Mouse (Mus musculus) heart, postnatal 0 days (tissue): Measurements from ENCODE around the gene Mrps15. TPM values are rescaled to one million over a fixed set of nuclear protein-coding genes. Genes with fewer than 3 reads are reported as not detected.

Experiments used
- ATAC-seq: fragments of 200-750 bp; cut with Nextera tagmentation; 2 replicates; pipeline ENCODE4 v1.8.0; 2017; ENCODE audit warnings: low read depth, moderate number of reproducible peaks, moderate library complexity; ENCODE audit not compliant: insufficient read depth
- DNase-seq: peaks from one replicate; pipeline ENCODE4 v3.0.0-alpha.2; 2016; ENCODE audit warnings: low spot score
- H3K27ac ChIP-seq: fragments of 300-500 bp; sonication (generic); 2 replicates; pipeline ENCODE4 v1.5.1; 2014; ENCODE audit warnings: low read depth, mild to moderate bottlenecking
- H3K27me3 ChIP-seq: fragments of 300-500 bp; sonication (generic); 2 replicates; pipeline ENCODE4 v1.6.1; 2014; ENCODE audit warnings: low read length, mixed read lengths; ENCODE audit not compliant: control insufficient read depth, insufficient read depth
- H3K36me3 ChIP-seq: fragments of 300-500 bp; sonication (generic); replicated peaks from 2 replicates; pipeline ENCODE4 v1.6.1; 2014; ENCODE audit warnings: low read length, mixed read lengths; ENCODE audit not compliant: control insufficient read depth, insufficient read depth
- H3K4me1 ChIP-seq: fragments of 300-500 bp; sonication (generic); 2 replicates; pipeline ENCODE4 v1.6.1; 2014; ENCODE audit warnings: antibody characterized with exemption; ENCODE audit not compliant: control insufficient read depth, insufficient read depth
- H3K4me2 ChIP-seq: fragments of 300-500 bp; sonication (generic); 2 replicates; pipeline ENCODE4 v1.6.1; 2014; ENCODE audit warnings: low read depth, mild to moderate bottlenecking, low read length, moderate library complexity
- H3K4me3 ChIP-seq: fragments of 300-500 bp; sonication (generic); 2 replicates; pipeline ENCODE4 v1.5.1; 2014; ENCODE audit warnings: low read depth, low read length
- H3K9ac ChIP-seq: fragments of 300-500 bp; sonication (generic); replicated peaks from 2 replicates; pipeline ENCODE4 v1.6.1; 2014; ENCODE audit warnings: low read depth, low read length, mixed read lengths
- H3K9me3 ChIP-seq: fragments of 300-500 bp; sonication (generic); replicated peaks from 2 replicates; pipeline ENCODE4 v1.6.1; 2016; ENCODE audit warnings: low read length; ENCODE audit not compliant: control insufficient read depth
- CTCF ChIP-seq: IDR thresholded peaks from 2 replicates; pipeline ENCODE4 v1.5.1; 2016; ENCODE audit warnings: antibody characterized with exemption, control low read depth, low read depth
- EP300 ChIP-seq: IDR thresholded peaks from 2 replicates; pipeline ENCODE4 v1.6.1; 2016; ENCODE audit warnings: antibody characterized with exemption, low read depth
- WGBS: fragments of 180-500 bp; shearing (Covaris S2); extraction: QIAGEN DNeasy Blood & Tissue Kit; methylation state at CpG from one replicate; pipeline ENCODE4 v1.1.7; 2014; 5-methylcytosine and 5-hydroxymethylcytosine counted together
- polyA plus RNA-seq: library from polyadenylated mRNA; unstranded; fragments of >200 nt; fragmentation: Nextera tagmentation; extraction: Ambion mirVana; gene quantifications from 2 replicates; pipeline ENCODE4 v1.2.1, GENCODE M21; 2015
- total RNA-seq: library from RNA; depleted of rRNA; stranded (reverse); fragments of >200 nt; gene quantifications from 2 replicates; pipeline ENCODE4 v1.2.3, GENCODE M21; 2014; ENCODE audit warnings: low replicate concordance; rRNA removed

Mrps15 gene
- total RNA-seq: 52.4 and 84.0 TPM in 2 replicates
- polyA plus RNA-seq: 139 and 142 TPM in 2 replicates

DNA sequence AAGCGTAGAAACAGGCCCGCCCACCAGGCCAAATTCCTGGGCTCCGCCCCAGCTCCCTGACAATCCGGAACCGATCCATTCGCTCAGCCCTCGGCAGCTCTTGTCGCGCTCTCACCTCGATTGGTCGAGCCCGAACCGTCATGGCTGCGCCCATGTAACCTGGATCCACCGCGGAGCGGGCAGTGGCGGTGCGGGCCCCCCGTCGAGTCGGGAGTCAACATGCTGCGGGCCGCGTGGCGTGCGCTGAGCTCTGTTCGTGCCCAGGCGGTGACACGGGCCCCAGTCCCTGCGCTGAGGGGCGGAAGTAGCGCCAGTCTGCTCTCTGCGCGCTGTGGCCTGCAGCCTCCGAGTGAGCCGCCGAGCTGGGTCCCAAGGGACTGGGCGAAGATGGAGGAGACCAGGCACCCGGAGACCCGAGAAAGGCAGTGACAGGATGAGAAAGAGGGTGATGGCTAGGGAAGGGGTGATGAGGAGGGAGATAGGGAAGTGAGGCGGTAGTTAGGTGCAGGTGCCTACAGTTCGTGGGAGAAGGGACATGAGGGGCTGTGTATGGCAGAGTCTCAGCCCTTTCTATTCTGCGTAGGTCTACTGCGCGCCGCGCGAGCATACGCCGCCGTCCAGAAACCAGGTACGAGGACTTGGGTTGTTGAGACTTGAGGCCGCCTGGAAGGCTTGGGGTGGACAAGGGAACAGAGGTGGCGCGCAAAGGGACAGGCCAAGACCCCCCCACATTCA lies at the start of gene Mrps15:
Mrps15 (plus strand) TSS at position 75 of the 735 bp plus-strand sequence.
- no peaks in the 10 kb centered on the region for H3K9me3 ChIP-seq
- peak within 1 kb of the TSS; percentile 76 for H3K4me3 ChIP-seq
- TF ChIP-seq CTCF: no peak
- peaks cover 11% of the 10 kb centered on the region for H3K4me1 ChIP-seq
- H3K4me2 ChIP-seq: peak within 1 kb of the TSS; percentile 88
- H3K27ac ChIP-seq: peak within 1 kb of the TSS; percentile 59
- ATAC-seq (peak; percentile 97), DNase-seq (peak; percentile 91)
- peak within 1 kb of the TSS; percentile 68 for H3K9ac ChIP-seq
- H3K36me3 ChIP-seq: peaks cover 28% of the 10 kb centered on the region
- no peaks in the 10 kb centered on the region for H3K27me3 ChIP-seq
- under 1% methylated on average over 56 of the region's 56 CpGs for WGBS

GRCm38 (mm10) chr4:125997826-125998225 lies 48.9 kb upstream of the Mrps15 start:
- Histone ChIP-seq H3K36me3 (no peaks in the 10 kb centered on the region), H3K27ac (no peak overlapping the region), H3K4me3 (no peak overlapping the region), H3K4me1 (no peaks in the 10 kb centered on the region), H3K9ac (no peak overlapping the region), H3K27me3 (no peaks in the 10 kb centered on the region), H3K9me3 (0 out of 2 replicates have a peak, but pooled peaks cover 7% of the 10 kb centered on the region), H3K4me2 (no peak overlapping the region)
- ATAC-seq: no peak
- WGBS: 94% methylated on average over 2 of the region's 2 CpGs
- no peak for TF ChIP-seq CTCF
- no peak for TF ChIP-seq EP300
- no peak for DNase-seq

DNA sequence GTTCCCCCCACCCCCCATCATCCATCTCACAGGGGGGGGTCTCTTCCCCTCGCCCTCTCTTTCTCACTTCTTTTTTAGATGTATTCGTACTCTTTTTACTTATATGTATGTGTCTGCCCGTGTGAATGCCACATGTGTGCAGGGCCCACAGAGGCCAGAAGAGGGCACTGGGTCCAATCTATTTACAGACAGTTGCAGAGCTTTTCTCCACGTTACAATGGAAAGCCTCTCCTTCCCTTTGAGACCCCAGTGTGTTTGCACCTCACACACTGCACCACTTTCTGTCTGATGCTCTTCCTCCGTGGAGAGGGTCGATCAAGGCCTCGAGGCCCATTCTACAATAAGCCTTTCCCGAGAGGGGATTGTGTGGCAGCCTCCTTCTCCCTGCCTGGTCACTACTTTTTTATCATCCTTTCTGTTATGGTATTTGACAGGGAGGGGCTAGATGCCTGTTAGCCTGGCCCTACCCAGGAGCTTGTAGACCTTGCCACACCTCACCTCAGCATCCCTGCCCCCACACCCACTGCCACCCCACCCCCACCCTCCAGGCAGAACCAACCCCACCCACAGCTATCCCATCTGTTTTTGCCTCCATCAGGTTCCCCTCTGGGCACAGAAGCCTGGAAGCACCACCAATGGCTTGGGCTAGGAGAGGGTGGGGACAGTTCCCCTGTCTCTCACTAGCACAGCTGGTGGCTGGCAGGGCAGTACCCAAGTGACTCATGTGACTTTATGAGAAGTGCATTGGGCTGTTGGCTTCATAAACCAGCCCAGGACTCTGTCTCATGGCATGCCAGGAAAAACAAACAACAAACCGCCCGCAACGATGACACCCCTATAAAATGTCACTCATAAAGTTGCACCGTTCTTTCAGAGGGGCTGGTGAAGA lies 45.2 kb upstream of the Mrps15 start:
- no peak overlapping the region for H3K4me3 ChIP-seq
- DNase-seq (no peak), ATAC-seq (no peak)
- H3K27me3 ChIP-seq: no peaks in the 10 kb centered on the region
- H3K4me2 ChIP-seq: no peak overlapping the region
- H3K36me3 ChIP-seq: no peaks in the 10 kb centered on the region
- 75% methylated on average over 12 of the region's 12 CpGs for WGBS
- H3K9me3 ChIP-seq: 0 out of 2 replicates have a peak, but pooled peaks cover 7% of the 10 kb centered on the region
- H3K27ac ChIP-seq: no peak overlapping the region
- no peaks in the 10 kb centered on the region for H3K4me1 ChIP-seq
- H3K9ac ChIP-seq: no peak overlapping the region
- TF ChIP-seq EP300 (no peak), CTCF (no peak)

GRCm38 (mm10) chr4:126017676-126018332 lies 28.9 kb upstream of the Mrps15 start:
- H3K9me3 ChIP-seq: no peaks in the 10 kb centered on the region
- no peak overlapping the region for H3K27ac ChIP-seq
- DNase-seq (no peak), ATAC-seq (no peak)
- no peak overlapping the region for H3K4me3 ChIP-seq
- WGBS: 65% methylated on average over 7 of the region's 7 CpGs
- H3K4me2 ChIP-seq: no peak overlapping the region
- H3K9ac ChIP-seq: no peak overlapping the region
- H3K36me3 ChIP-seq: no peaks in the 10 kb centered on the region
- no peaks in the 10 kb centered on the region for H3K27me3 ChIP-seq
- no peaks in the 10 kb centered on the region for H3K4me1 ChIP-seq
- TF ChIP-seq CTCF (no peak), EP300 (no peak)

DNA sequence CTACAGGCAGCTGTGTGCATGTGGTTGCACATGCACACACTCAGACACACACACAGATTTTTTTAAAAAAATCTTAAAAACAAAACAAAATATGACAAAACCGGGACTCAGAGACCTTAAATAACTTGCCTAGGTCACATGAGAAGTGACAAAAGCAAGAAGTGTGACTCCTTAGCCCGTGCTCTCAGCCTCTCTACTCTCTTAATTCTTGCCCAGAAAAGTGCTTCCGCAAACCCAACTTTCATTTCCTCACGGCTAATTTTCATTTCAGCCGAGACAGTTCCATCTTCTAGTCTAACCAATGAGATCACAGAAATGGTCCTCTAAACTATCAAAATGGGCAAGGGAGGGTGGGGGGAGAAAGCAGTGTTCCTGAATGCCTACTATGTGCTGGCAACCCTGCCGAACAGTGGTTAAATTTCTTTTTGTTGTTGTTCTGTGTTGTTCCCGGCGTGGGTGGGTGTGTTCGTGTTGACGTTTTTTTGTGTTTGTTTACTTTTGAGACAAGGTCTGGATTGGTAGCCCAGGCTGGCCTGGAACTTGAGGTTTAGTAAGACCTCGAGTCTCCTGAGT lies 27.7 kb upstream of the Mrps15 start:
- 70% methylated on average over 11 of the region's 11 CpGs for WGBS
- Histone ChIP-seq H3K27ac (no peak overlapping the region), H3K4me3 (no peak overlapping the region), H3K4me2 (no peak overlapping the region), H3K27me3 (no peaks in the 10 kb centered on the region), H3K36me3 (no peaks in the 10 kb centered on the region), H3K4me1 (no peaks in the 10 kb centered on the region), H3K9me3 (no peaks in the 10 kb centered on the region), H3K9ac (no peak overlapping the region)
- DNase-seq (no peak), ATAC-seq (no peak)
- TF ChIP-seq CTCF (no peak), EP300 (no peak)
